Mouse (Mus musculus) forebrain, embryonic 10.5 days (tissue): ENCODE measurements at regions not wholly inside any gene's neighbourhood (a gene's known extent, or its start where the extent isn't known, plus 50 kb on each side); places are given as distances from the start of the nearest gene placed in this dataset.
A peak's percentile ranks its signal among the peaks of the same experiment; 100 is the strongest.
"Not testable (repeated sequence)": the region's sequence is repeated elsewhere in the genome, so short reads cannot be mapped to it uniquely, and the experiment has no call there.

ENCODE experiments used
- DNase-seq: peaks from one replicate; pipeline ENCODE4 v3.0.0-alpha.2; 2017; ENCODE audit warnings: low spot score; ENCODE audit errors: extremely low spot score
- H3K27ac ChIP-seq: fragments of 300-500 bp; sonication (generic); 2 replicates; pipeline ENCODE4 v1.5.1; 2016; ENCODE audit warnings: mild to moderate bottlenecking
- H3K27me3 ChIP-seq: fragments of 300-500 bp; sonication (generic); 2 replicates; pipeline ENCODE4 v1.6.1; 2016; ENCODE audit warnings: mild to moderate bottlenecking; ENCODE audit not compliant: poor library complexity, severe bottlenecking
- H3K36me3 ChIP-seq: fragments of 300-500 bp; sonication (generic); replicated peaks from 2 replicates; pipeline ENCODE4 v1.6.1; 2016; ENCODE audit warnings: mild to moderate bottlenecking, moderate library complexity
- H3K4me1 ChIP-seq: fragments of 300-500 bp; sonication (generic); 2 replicates; pipeline ENCODE4 v1.6.1; 2016
- H3K4me3 ChIP-seq: fragments of 300-500 bp; sonication (generic); 2 replicates; pipeline ENCODE4 v1.5.1; 2016; ENCODE audit warnings: mild to moderate bottlenecking, moderate library complexity
- H3K9me3 ChIP-seq: fragments of 300-500 bp; sonication (generic); 2 replicates; pipeline ENCODE4 v1.6.1; 2016; ENCODE audit warnings: mild to moderate bottlenecking, moderate library complexity
- WGBS: fragments of 180-500 bp; shearing (Covaris S2); methylation state at CpG from one replicate; pipeline ENCODE4 v1.1.7; 2016; 5-methylcytosine and 5-hydroxymethylcytosine counted together

GRCm38 (mm10) chrX:35791273-35791672 lies 97.4 kb upstream of the Dock11 start:
- 71% methylated on average over 1 of the region's 1 CpGs for WGBS
- Histone ChIP-seq H3K4me3 (no peak overlapping the region), H3K4me1 (no peaks in the 10 kb centered on the region), H3K27ac (no peak overlapping the region), H3K36me3 (no peaks in the 10 kb centered on the region), H3K27me3 (no peaks in the 10 kb centered on the region), H3K9me3 (0 out of 2 replicates have a peak, but pooled peaks cover 5% of the 10 kb centered on the region)
- DNase-seq = no peak

GRCm38 (mm10) chrX:35813206-35813605 lies 75.4 kb upstream of the Dock11 start:
- H3K27me3 ChIP-seq = no peaks in the 10 kb centered on the region
- H3K9me3 ChIP-seq = no peaks in the 10 kb centered on the region
- no peaks in the 10 kb centered on the region for H3K36me3 ChIP-seq
- 53% methylated on average over 2 of the region's 2 CpGs for WGBS
- DNase-seq = peak; percentile 14
- no peaks in the 10 kb centered on the region for H3K4me1 ChIP-seq
- H3K27ac ChIP-seq = no peak overlapping the region
- no peak overlapping the region for H3K4me3 ChIP-seq

GRCm38 (mm10) chrX:35834411-35834810 lies 54.2 kb upstream of the Dock11 start:
- not testable (repeated sequence) for H3K27ac ChIP-seq, H3K36me3 ChIP-seq, DNase-seq, H3K27me3 ChIP-seq, H3K9me3 ChIP-seq, H3K4me1 ChIP-seq, H3K4me3 ChIP-seq
- WGBS = 0% methylated on average over 2 of the region's 2 CpGs

- no peak for DNase-seq
- no peaks in the 10 kb centered on the region for H3K27me3 ChIP-seq
- no peaks in the 10 kb centered on the region for H3K4me1 ChIP-seq
- H3K9me3 ChIP-seq = no peaks in the 10 kb centered on the region
- H3K36me3 ChIP-seq = no peaks in the 10 kb centered on the region
- no peak overlapping the region for H3K4me3 ChIP-seq
- no peak overlapping the region for H3K27ac ChIP-seq
- WGBS = 74% methylated on average over 1 of the region's 1 CpGs
Observed at GRCm38 (mm10) chrX:35838064-35838463, 50.6 kb upstream of the Dock11 start.
